Comparison of ENCODE assay signal across 17 mouse cellular contexts in the genomic region with DNA sequence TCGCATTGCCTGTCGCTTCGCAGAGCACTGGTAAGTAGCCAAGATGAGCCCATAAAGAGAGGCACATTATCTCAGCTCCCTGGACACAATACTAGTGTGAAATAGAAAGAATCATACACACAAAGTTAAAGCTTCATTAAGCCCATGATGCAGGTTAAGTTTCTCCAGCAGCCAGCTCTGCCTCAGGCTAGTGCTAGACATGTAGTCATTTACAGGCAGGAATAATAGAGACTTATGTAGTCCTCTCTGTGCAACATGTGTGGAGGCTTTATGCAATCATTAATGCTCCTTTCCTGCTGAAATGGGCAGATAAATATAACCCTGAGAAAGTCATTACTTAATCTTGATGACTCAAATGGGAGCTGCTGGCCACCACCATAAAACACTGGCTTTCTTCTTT.
DNase-seq lines count a peak whose midpoint lies in the region; ATAC-seq and TF ChIP-seq lines count a peak whose summit lies in the region.
"Had no signal": no experiment of that assay in that cellular context is flagged by ENCODE, and none has a peak within 500 bp of the region (broad histone marks: within the 10 kb centered on the region; RNA-seq: fewer than 3 reads in every experiment).

No protein-coding gene starts in this region.

- TF ChIP-seq POLR2A in limb, embryonic 14.5 days (IDR thresholded peaks at IDR 0.05; ENCODE audit: borderline replicate concordance, extremely low read depth, insufficient read depth, insufficient read length), result no peak

- peaks cover 30% of the 10 kb centered on the region for H3K4me1 ChIP-seq in limb, embryonic 14.5 days (ENCODE audit: control insufficient read depth, insufficient read depth, low read length)

- H3K27me3 ChIP-seq in limb, embryonic 14.5 days (ENCODE audit: control insufficient read depth, insufficient read depth, low read length), result no peaks in the 10 kb centered on the region

- no peak overlapping the region for H3K4me3 ChIP-seq in gastrocnemius, adult 2 months
- H3K4me3 ChIP-seq in limb, embryonic 14.5 days (replicated peaks; ENCODE audit: low read length), result no peak overlapping the region

- H3K9me3 ChIP-seq in limb, embryonic 14.5 days (ENCODE audit: control insufficient read depth, low read length), result no peaks in the 10 kb centered on the region

- no peaks in the 10 kb centered on the region for H3K36me3 ChIP-seq in limb, embryonic 14.5 days (ENCODE audit: control insufficient read depth, insufficient read depth, low read length)

- intact Hi-C loops in gastrocnemius, adult 2 months (cut with DNase I), result no loop called here

- peak overlapping the region; percentile 46; the same call in 1 of the 2 replicates for H3K27ac ChIP-seq in gastrocnemius, adult 2 months
- H3K27ac ChIP-seq in limb, embryonic 14.5 days (replicated peaks; ENCODE audit: low read depth, low read length), result no peak overlapping the region
- H3K27ac ChIP-seq: macrophage had no signal

- no peak overlapping the region for H3K9ac ChIP-seq in limb, embryonic 14.5 days (ENCODE audit: low read depth, low read length, severe bottlenecking)

- no peak for DNase-seq in gastrocnemius, adult 2 months
- DNase-seq in gastrocnemius, adult 8-10 months (ENCODE audit: low spot score in 2 of 2), result no peak
- DNase-seq in 416B (ENCODE audit: low read depth), result peak; percentile 61
- DNase-seq in NIH3T3 (ENCODE audit: low read depth), result peak; percentile 63
- peak; percentile 57 for DNase-seq in limb, embryonic 14.5 days (ENCODE audit: low spot score)
- DNase-seq in layer of hippocampus, adult 9-11 months, result no peak
- no peak for DNase-seq in layer of hippocampus, postnatal 14 days (ENCODE audit: low spot score in 2 of 2)
- DNase-seq: cerebellum, adult 18-20 months; heart, adult 11 months; kidney, adult 2 months; kidney, postnatal 36 days; layer of hippocampus, postnatal 36 days; liver; lung, adult 2 months; midbrain, embryonic 14.5 days; thymus, adult 2 months had no signal

- TF ChIP-seq CTCF in gastrocnemius, adult 2 months (IDR thresholded peaks at IDR 0.05), result no peak

- peak; percentile 64 for ATAC-seq in limb, embryonic 14.5 days (ENCODE audit: low FRiP score, low read depth)

- H3K4me2 ChIP-seq in limb, embryonic 14.5 days (replicated peaks; ENCODE audit: low read depth, low read length, severe bottlenecking), result no peak overlapping the region

- whole genome bisulfite sequencing in limb, embryonic 14.5 days, result 31% methylated on average over 3 of the region's 3 CpGs

Comparison
In these comparisons a context has a peak if more than half of its experiments do, and no peak if none do; other contexts are left out.
1. DNase-seq: peak in 416B (single experiment), NIH3T3 (single experiment) and limb, embryonic 14.5 days (single experiment); none in gastrocnemius, adult 2 months (single experiment), gastrocnemius, adult 8-10 months (0 of 2), layer of hippocampus, adult 9-11 months (single experiment) and layer of hippocampus, postnatal 14 days (0 of 2).